Mouse (Mus musculus): ENCODE measurements at regions not wholly inside any gene's neighbourhood (a gene's known extent, or its start where the extent isn't known, plus 50 kb on each side); places are given as distances from the start of the nearest gene placed in this dataset.

- DNase-seq, result peak; percentile 48
Observed at GRCm38 (mm10) chr7:130037573-130037925, 445.9 kb downstream of the Wdr11 start.

DNA sequence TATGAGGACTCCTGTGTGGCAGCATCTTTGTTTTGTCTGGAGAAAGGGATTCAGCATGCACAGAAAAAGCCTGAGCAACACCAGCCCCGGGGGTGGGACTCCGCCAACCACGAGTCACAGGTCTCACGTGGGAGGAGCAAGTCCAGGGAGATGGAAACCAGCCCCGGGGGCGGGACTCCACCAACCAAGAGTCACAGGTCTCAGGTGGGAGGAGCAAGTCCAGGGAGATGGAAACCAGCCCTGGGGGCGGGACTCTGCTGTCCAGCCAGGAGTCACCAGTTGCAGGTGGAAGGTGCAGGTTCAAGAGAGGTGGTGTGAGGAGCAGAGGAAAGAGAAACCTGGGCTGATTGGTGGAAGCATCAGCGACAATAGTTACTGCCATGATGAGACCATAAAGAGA, 448.9 kb downstream of the Wdr11 start:
- DNase-seq, result no peak

DNA sequence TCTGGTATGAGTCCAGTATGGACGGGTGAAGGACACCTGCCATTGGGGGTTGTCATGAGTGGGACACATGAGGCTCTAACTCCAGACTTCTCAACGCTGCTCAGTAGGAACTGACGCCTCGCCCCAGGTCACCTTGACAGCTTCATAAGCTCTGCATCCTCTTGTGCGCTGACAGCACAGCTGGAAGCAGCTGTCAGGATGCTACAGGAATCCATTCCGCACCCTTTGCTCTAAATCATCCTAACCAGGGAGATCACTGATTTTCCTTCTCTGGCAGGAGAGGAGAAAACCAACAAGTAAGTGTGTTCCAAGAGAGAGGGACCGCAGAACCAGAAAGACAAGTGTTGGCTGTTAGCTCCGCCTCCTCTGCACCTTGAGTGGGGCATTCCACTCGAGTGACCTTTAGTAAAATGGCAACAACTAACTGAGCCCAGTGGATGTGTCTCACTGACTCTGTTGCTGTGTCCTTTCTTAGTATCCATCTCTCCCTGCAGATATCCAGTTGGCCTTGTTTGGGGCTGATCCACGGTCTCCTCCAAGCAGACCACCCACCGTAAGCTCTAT, 449.8 kb downstream of the Wdr11 start:
- no peak for DNase-seq

DNA sequence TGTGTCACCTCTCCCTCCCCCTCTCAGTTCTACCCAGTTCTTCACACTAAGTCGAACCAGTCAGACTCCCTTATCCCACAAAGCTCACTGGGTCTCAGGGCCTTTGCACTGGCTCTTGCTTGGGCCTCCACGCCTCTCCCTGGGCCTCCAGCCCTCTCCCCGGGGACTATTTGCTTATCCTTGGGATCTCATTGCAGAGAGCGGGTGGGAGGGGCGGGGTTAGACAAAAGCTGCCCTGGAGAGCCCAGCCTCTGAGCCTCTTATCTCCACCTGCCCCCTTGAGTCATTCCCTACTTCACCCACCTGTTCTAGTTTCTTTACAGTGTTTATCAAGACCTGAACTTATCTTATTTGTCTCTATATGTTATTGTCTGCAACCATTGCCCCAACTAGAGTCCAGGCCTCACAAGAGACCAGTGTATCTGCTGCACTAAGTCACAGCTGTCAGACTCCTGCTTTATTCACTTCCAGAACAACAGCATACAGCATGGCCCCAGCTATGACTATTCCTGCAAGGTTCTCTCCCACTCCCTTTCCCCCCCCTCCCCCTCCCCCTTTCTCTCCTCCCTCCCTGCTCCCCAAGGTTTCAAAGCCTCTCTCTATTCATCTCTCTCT, 450.7 kb downstream of the Wdr11 start:
- DNase-seq, result no peak

GRCm38 (mm10) chr7:130043397-130044234, 452.0 kb downstream of the Wdr11 start:
- no peak for DNase-seq

GRCm38 (mm10) chr7:130044235-130044553, 452.5 kb downstream of the Wdr11 start:
- DNase-seq, result no peak

GRCm38 (mm10) chr7:130044581-130044980, 452.9 kb downstream of the Wdr11 start:
- DNase-seq, result no peak

DNA sequence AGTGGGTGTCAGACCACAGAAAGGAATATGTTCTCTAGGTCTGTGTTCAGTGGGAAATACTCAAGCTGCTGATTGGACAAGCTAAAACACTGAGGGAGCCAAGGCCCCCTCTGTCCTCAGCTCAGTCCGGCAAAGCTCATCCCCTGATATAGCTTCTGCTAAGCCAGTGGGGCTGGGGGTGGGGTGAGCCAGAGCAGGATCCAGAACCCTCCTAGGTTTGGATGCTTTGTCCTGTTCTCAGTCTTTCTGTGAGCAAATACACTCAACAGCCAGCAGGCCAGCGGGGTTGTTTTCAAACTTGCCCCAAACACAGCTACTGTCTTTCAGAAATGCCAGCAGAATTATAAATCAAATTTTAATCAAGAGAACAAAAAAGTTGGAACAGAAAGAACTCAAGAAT, 454.4 kb downstream of the Wdr11 start:
- DNase-seq, result peak; percentile 46

- no peak for DNase-seq
Observed at GRCm38 (mm10) chr7:130047293-130048034, 455.8 kb downstream of the Wdr11 start.

DNA sequence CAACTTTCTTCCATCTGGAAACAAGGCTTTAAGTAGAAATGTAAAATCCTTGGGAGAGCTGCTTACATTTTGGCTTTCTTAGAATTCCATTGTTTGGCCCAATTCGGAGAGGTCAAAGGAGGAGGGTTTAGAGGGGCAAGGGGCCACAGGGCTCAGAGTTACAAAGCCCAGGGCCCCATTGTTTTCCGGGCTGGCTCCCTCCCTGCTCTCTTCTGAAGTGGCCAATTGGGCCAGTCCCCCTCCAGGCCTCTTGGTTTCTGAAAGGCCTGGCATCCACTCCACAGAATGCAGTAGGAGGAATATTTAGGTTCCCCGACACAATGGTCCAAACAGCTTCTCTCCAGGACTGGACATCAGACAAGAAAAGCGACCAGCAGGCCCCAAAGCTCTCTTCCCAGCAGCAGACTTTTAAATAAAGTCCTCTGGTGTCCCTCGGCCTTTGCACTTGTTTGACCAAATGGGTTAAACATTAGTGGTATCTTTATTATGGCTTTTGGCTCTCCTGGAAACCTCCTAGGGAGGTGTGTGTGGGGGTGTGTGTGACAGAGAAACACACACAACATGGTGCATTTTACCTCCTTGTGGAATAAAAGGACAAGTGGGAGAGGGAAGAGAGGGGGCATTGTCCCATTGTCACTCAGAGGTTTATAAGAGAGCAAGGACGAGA, 456.6 kb downstream of the Wdr11 start:
- DNase-seq, result no peak

DNA sequence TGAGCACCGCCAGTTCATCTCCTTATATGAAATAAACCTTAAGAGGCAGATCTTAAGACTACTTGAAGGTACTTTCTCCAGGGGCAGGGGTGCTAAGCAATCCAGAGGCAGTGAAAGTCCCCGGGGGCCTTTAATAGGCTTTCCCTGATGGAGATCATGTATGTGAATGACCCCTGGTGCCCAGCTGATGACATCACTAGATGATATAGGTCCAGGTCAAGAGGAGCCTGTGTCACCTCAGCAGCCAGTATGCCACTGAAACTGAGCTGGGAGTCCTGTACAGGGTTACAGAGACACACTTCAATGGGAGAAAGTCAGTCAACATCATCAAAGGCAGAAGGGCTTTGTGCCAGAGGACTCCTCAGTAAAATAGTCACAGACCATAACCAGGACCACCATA, 457.8 kb downstream of the Wdr11 start:
- no peak for DNase-seq

DNA sequence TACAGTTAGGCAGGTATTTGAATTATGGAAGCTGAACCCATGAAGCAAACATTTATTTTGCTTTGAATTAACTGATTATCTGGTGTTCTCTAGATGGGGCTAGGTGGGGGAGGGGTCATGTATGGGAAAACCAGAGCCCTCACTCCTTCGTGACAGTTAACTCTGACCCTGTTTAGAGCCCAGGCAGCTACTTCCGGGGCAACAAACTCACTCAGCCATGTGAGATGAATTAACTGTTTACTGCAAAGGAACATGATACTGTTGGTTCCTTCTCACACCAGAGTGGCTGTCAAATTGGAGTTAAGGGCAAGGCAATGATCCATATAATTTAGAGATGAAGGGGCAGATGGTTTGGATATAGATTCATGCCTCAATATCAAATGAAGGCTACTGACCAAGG, 458.5 kb downstream of the Wdr11 start:
- DNase-seq, result no peak

DNA sequence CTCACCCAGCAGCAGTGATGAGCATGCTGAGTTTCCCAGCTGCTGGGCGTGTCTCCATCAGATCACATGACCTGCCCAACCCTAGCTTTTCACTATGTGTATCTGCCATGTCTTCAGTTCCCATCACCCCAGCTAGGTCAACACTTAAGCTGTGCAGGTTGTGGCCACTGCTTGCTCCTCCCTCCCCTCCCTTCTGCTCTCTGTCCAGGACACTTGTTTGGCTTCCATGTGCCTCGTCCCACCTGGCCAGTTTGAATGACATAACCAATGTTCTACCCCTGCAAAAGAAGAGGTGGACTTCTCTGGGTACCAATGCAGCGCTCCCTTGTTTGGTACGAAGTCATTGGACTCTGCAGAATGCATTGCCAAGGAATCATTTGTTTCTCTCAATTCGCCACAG, 460.7 kb downstream of the Wdr11 start:
- DNase-seq, result no peak

- DNase-seq, result no peak
Observed at GRCm38 (mm10) chr7:130057708-130058107, 462.5 kb downstream of the Ate1 start.

- no peak for DNase-seq
Observed at GRCm38 (mm10) chr7:130058267-130058666, 461.9 kb downstream of the Ate1 start.

DNA sequence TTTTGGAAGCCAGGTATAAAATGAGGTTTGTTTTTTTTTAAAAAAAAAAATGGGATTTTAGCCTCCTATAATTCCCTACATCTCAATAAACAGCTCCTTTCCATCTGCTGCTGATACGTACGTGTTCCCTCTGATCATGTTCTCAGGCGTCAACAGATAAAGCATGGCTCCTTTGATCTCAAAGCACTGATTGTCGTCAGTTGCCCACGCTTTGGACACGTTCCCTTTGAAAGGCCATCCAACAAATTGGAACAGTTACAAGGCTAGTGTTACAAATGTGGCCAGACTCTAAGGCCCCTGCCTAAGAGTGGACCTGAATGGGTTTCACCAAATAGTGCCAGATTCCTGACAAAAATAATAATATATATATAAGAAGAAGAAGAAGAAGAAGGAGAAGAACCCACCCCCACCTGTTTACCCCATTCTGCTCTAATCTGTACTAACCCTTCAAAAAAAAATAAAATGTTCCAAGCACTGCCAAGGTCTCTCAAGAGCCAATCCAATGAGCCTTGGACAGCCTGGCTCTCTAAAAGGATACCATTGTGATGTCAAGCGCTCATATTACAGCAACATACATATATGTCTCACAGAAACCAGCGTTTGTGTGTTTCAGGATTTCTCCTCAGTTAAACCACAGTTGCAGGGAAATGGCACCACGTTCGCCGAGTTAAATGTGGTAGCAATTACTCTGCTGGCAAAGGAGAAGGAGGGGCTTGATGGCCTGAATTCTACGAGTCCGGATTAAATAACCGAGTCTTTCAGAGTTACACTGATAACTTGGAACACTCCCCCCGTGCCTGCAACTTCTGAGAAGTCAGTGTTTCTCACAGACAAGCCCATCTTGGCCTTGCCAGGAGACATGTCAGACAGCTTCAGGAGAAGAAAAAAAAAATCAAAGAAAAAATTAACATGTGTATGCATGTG, 460.2 kb downstream of the Ate1 start:
- DNase-seq, result no peak

DNA sequence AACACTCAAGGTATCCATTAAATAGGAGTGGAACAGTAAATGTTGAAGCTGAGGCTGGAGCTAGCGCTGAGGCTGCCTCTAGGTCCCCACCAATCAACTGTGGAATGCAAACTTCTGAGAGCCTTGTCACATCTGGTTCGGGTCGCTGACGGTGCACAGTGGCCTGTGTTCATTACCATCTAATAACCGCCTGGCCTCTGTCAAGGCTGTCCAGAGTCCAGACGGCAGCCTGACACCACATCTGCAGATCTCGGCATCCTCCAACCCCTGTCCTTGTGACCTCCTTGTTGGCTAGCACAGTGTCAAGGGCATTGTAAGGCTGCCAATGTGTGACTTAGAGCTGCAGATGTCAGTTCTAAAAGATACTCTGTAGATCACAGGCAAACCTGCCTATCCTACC, 455.7 kb downstream of the Ate1 start:
- peak; percentile 56 for DNase-seq

DNA sequence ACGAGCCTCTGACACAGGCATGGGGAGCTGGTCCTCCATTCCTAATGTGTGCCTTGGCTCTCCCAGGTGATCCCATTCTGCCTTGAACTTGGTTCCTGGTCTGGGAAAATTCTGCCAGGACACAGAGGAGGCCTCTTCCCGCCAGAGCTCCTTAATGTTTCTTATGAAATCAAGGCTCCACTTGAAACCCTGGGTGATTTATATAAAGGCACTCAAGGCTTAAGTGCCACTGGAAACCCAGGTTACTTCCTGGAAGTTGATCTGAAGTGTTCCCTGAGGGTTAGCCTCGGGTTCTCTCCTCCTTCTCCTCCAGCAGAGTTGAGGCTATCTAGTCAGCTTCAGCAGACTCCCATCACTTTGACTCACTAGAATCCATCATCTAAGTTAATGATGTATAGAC, 451.9 kb downstream of the Ate1 start:
- no peak for DNase-seq

DNA sequence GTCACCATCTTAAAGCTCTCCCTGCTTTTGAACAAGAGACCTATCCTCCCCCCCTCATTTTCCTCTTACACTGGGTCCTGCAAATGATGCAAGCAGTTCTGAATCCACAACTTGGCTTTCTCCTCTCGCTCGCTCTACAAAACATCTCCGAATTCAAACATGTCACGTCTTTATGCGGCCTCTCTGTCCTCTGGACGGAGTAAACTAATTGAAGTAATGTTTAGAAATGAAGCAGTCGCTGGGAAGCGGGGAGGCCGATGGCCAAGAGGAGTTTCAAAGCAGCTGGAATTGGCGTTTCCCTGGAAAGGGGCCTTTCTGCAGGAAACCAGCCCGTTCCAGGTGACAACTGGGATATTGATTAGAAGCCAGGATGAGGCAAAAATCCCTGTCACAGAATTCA, 446.8 kb downstream of the Ate1 start:
- no peak for DNase-seq

DNA sequence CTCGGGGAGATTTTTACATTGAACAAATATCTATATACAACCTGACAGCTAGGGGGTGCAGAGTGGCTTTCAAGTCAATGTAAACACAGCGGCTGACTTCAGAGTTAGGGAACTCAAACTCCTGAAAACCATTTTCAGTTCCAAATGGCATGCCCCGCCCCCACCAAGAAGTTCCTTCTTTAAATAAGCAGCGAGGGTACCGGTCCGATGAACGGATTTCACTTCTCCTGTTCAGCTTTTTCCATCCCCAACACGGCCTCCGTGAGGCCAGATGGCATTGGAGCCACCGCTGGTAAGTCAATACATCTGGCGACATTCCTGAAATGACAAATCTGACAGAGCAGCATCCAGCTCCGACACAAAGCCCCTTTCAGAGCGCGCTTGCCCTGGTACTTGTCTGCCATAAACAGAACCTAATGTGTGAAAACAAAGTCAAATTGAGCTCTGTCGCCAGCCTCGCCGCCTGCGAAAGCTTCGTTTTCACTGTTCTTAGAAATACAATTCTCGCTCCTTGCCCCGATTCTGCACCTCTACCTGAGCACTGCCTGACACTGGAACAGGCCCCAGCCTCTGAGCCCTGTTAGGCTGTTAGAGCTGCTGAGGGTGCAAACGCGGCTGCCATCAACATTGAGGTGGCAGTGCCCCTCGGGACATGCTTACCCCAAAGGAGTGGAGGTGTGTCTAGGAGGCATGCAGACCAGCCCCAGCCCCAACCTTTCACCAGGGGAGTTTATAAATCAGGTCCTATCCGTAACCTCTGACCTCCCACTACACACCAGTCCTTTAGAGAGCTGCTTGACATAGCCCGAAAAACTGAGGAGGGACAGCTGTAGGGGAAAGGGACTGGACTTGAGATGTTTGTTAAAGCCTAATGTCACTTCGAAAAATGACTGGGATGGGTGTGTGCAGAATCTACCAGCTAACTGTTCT, 446.0 kb downstream of the Ate1 start:
- peak; percentile 36 for DNase-seq

All from adrenal gland, postnatal 14 days (tissue).